Mouse (Mus musculus): Measurements from ENCODE around the gene Vps35l. TPM values are rescaled to one million over a fixed set of nuclear protein-coding genes. Genes with fewer than 3 reads are reported as not detected.

Gene Vps35l
- polyA plus RNA-seq, 1 experiment from 2014 or later: 97.5 TPM

DNA sequence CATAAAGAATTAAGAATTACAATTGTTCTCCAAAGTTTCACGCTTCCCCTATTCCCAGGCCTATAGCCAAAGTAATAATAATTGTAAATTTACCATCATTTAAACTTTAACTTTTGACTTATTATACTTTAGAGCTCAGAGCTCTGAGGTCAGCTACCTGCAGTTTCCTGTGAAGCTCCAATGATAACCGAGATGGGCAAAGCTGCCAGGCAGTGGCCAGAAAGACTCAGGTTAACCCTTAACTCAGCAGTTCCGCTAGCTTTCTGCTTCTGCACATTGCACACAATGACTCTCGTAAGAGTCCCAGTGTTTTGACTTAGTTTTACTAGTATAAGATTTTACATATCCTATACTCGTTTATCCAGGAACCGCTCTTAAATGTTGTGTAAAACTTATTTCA lies 46.1 kb downstream of the Vps35l start:
- Histone ChIP-seq H3K4me2 (replicated peaks) (no peak overlapping the region), H3K36me3 (peaks cover 59% of the 10 kb centered on the region), H3K9me3 (no peaks in the 10 kb centered on the region), H3K4me3 (replicated peaks) (no peak overlapping the region), H3K27me3 (no peaks in the 10 kb centered on the region), H3K27ac (no peak overlapping the region), H3K9ac (replicated peaks) (no peak overlapping the region), H3K4me1 (replicated peaks) (no peaks in the 10 kb centered on the region)
- 80% methylated on average over 6 of the region's 6 CpGs for WGBS
- ATAC-seq: no peak

DNA sequence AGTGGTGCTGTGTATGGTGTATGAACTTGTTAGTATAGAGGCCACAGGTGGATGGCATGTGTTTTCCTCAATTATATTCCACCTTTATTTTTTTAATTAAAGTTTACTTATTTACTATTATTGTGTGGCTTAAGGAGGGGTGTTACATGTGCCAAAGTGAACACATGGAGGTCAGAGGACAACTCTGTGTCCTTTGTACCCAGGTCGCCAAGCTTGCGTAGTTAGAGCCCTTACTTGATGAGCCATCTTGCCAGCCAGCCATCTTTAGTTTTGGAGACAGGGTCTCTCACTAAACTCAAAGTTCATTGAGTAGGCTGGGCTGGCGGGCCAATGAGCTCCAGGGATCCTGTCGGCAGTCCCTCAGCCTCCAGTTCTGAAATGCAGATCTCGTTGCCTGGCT lies 47.3 kb downstream of the Vps35l start:
- no peak overlapping the region for H3K4me3 ChIP-seq (replicated peaks)
- no peak overlapping the region for H3K27ac ChIP-seq
- H3K4me1 ChIP-seq (replicated peaks): no peaks in the 10 kb centered on the region
- no peak overlapping the region for H3K9ac ChIP-seq (replicated peaks)
- H3K36me3 ChIP-seq: peaks cover 62% of the 10 kb centered on the region
- 92% methylated on average over 5 of the region's 5 CpGs for WGBS
- ATAC-seq: no peak
- no peak overlapping the region for H3K4me2 ChIP-seq (replicated peaks)
- no peaks in the 10 kb centered on the region for H3K27me3 ChIP-seq
- H3K9me3 ChIP-seq: no peaks in the 10 kb centered on the region

DNA sequence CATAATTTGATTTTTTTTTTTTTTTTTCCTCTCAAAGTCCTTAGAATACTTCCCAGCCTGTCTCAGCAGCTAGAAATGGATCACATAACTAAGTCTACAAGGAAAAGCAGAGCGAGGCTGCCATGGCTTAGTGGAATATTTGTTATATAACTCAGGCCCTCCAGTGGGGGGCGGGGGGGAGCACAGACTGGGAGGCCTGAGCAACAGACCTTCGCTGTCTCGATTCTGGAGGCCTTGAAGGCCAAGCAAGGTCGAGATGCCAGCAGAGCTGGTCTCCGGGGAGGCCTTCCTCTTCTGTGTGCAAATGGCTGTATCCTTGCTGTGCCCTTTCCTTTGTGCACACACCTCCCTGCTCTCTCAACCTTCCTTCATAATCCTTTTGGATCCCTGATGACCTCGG lies 48.5 kb downstream of the Vps35l start:
- ATAC-seq: no peak
- no peak overlapping the region for H3K4me3 ChIP-seq (replicated peaks)
- H3K36me3 ChIP-seq: peaks cover 62% of the 10 kb centered on the region
- 52% methylated on average over 7 of the region's 7 CpGs for WGBS
- H3K9ac ChIP-seq (replicated peaks): no peak overlapping the region
- H3K4me2 ChIP-seq (replicated peaks): no peak overlapping the region
- H3K27me3 ChIP-seq: no peaks in the 10 kb centered on the region
- H3K27ac ChIP-seq: no peak overlapping the region
- H3K9me3 ChIP-seq: no peaks in the 10 kb centered on the region
- H3K4me1 ChIP-seq (replicated peaks): no peaks in the 10 kb centered on the region

DNA sequence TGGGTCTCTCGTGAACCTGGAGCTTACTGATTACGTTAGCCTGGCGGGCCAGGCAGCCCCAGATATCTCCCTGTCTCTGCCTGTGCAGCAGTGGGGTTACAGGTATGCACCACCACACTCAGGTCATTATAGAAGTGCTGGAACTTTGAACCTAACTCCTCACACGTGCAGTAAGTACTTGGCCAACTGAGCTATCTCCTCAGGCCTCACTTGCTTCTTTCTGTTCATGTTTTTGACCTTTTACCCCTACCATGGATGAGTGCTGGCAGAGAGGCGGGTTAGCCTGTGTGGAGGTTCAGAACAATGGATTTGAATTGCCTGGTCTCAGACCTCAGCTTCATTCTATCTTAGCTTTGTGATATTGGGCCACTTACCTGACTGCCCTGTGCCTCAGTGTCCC lies 50.3 kb downstream of the Vps35l start:
- H3K4me3 ChIP-seq (replicated peaks): no peak overlapping the region
- no peaks in the 10 kb centered on the region for H3K27me3 ChIP-seq
- WGBS: 84% methylated on average over 5 of the region's 5 CpGs
- H3K9me3 ChIP-seq: no peaks in the 10 kb centered on the region
- no peak overlapping the region for H3K9ac ChIP-seq (replicated peaks)
- H3K4me2 ChIP-seq (replicated peaks): no peak overlapping the region
- H3K36me3 ChIP-seq: peaks cover 62% of the 10 kb centered on the region
- 0 out of 2 replicates have a peak, but pooled peaks cover 5% of the 10 kb centered on the region for H3K4me1 ChIP-seq (replicated peaks)
- no peak overlapping the region for H3K27ac ChIP-seq
- ATAC-seq: no peak

DNA sequence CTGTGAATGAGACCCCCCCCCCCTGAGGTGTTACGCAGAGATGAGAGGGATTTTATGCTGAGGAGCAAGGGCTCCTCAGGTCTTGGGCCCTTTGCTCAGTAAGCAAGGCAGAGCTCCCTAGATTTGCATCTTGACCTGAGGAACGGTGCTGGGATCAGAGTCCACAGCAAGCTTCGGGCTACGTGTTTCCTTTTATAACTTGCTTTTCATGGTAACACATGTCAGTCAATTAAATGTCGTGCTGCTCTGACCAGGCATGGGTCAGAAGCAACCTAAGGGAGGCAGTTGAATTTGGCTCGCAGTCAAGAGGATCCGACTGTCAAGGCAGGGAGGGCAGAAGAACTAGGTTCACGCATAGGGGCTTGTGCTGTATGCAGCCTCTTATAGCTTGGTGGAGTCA lies 53.9 kb downstream of the Vps35l start:
- no peak overlapping the region for H3K27ac ChIP-seq
- H3K4me3 ChIP-seq (replicated peaks): no peak overlapping the region
- H3K27me3 ChIP-seq: no peaks in the 10 kb centered on the region
- no peak overlapping the region for H3K9ac ChIP-seq (replicated peaks)
- H3K9me3 ChIP-seq: no peaks in the 10 kb centered on the region
- no peak overlapping the region for H3K4me2 ChIP-seq (replicated peaks)
- WGBS: 86% methylated on average over 8 of the region's 8 CpGs
- peaks cover 82% of the 10 kb centered on the region for H3K36me3 ChIP-seq
- H3K4me1 ChIP-seq (replicated peaks): 0 out of 2 replicates have a peak, but pooled peaks cover 5% of the 10 kb centered on the region
- no peak for ATAC-seq

DNA sequence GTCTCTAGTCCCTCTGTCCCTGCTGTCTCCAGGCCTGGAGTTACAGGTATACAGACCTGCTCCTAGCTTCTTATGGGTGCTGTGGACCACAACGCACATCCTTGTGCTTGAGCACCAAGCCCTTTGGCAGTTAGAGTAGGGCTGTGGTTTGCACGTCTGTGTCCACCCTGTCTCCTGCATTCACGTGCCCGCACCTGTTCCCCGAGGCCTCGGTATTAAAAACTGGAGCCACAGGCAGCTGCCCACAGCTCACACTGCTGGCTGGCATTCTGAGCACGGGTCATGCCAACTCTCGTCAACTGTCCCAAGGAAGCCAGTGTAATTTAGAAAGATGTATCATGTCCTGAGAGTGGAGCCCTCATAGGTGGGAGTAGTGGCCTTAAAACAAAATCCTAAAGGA lies 55.8 kb downstream of the Vps35l start:
- peaks cover 85% of the 10 kb centered on the region for H3K36me3 ChIP-seq

DNA sequence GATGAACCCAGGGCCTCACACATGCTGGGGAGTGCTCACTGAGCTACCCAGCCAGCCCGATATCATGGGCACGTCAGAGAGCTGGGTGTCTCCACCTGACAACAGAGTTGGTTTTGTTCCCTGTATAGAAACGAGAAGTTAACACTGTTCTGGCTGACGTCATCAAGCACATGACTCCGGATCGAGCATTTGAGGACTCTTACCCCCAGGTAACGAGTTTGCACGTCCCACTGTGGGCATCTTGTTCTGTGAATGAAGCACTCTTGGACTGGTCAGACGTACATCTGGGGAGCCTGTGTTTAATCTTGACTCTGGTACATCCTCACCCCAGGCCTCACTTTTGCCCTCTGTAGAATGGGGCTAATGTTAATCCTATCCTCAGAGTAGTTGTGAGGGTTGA lies 56.8 kb downstream of the Vps35l start:
- Histone ChIP-seq H3K4me2 (replicated peaks) (no peak overlapping the region), H3K27ac (no peak overlapping the region), H3K27me3 (no peaks in the 10 kb centered on the region), H3K4me3 (replicated peaks) (no peak overlapping the region), H3K4me1 (replicated peaks) (0 out of 2 replicates have a peak, but pooled peaks cover 5% of the 10 kb centered on the region), H3K9ac (replicated peaks) (no peak overlapping the region), H3K9me3 (no peaks in the 10 kb centered on the region), H3K36me3 (peaks cover 83% of the 10 kb centered on the region)
- no peak for ATAC-seq
- WGBS: 90% methylated on average over 9 of the region's 9 CpGs

More for the DNA sequence above, 55.8 kb downstream of the Vps35l start:
- H3K4me1 ChIP-seq (replicated peaks): 0 out of 2 replicates have a peak, but pooled peaks cover 5% of the 10 kb centered on the region
- WGBS: 93% methylated on average over 8 of the region's 8 CpGs
- no peaks in the 10 kb centered on the region for H3K27me3 ChIP-seq
- no peak overlapping the region for H3K9ac ChIP-seq (replicated peaks)
- H3K4me3 ChIP-seq (replicated peaks): no peak overlapping the region
- H3K4me2 ChIP-seq (replicated peaks): no peak overlapping the region
- ATAC-seq: no peak
- no peaks in the 10 kb centered on the region for H3K9me3 ChIP-seq
- H3K27ac ChIP-seq: no peak overlapping the region

DNA sequence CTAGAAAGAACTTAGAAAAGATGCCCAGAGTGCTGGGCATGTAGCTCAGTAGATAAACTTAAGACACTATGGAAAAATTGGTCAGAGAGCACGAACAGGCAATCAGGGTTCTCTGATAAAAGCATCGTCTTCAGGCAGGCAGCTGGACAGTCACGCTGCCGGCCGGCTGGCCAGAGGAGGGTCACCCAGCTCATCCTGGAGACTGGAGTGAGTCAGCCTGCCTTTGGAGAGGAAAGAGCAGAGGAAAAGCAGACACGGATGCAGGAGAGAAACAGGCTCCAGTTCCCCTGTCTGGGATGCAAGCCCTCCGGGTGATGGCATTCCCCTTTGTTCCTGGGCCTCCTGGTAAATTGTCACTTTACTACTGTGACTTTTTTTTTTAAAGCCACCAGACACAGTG lies 57.6 kb downstream of the Vps35l start:
- no peak overlapping the region for H3K9ac ChIP-seq (replicated peaks)

DNA sequence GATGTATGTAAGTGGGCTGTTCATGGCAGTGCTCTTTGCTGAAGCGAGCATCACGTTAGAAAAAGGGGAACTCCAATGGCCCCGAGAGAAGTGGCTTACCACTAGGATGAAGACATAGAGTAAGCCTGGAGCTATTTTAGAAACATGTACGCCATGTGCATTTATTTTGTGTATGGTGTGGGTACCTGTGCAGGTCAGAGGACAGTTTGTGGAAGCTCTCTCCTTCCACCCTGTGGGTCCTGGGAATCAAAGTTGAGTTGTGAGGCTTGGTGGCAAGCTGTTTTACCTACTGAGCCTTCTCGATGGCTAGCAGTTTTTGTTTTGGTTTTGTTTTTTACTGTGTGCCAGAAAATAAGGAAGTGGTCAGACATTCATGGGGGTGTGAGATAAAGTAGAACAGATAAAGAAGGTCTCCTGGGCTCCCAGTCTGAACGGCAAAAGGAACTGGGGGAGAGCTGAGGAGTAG lies 58.1 kb downstream of the Vps35l start:
- H3K27ac ChIP-seq: no peak overlapping the region
- H3K36me3 ChIP-seq: peaks cover 84% of the 10 kb centered on the region
- WGBS: 93% methylated on average over 6 of the region's 6 CpGs
- no peak overlapping the region for H3K4me2 ChIP-seq (replicated peaks)
- H3K9me3 ChIP-seq: no peaks in the 10 kb centered on the region
- H3K27me3 ChIP-seq: no peaks in the 10 kb centered on the region
- H3K9ac ChIP-seq (replicated peaks): no peak overlapping the region
- ATAC-seq: no peak
- H3K4me3 ChIP-seq (replicated peaks): no peak overlapping the region
- 0 out of 2 replicates have a peak, but pooled peaks cover 5% of the 10 kb centered on the region for H3K4me1 ChIP-seq (replicated peaks)

More for the DNA sequence above, 57.6 kb downstream of the Vps35l start:
- Histone ChIP-seq H3K4me1 (replicated peaks) (0 out of 2 replicates have a peak, but pooled peaks cover 5% of the 10 kb centered on the region), H3K4me2 (replicated peaks) (no peak overlapping the region), H3K36me3 (peaks cover 84% of the 10 kb centered on the region), H3K27me3 (no peaks in the 10 kb centered on the region), H3K27ac (no peak overlapping the region), H3K4me3 (replicated peaks) (no peak overlapping the region), H3K9me3 (no peaks in the 10 kb centered on the region)
- ATAC-seq: no peak
- WGBS: 82% methylated on average over 7 of the region's 7 CpGs

DNA sequence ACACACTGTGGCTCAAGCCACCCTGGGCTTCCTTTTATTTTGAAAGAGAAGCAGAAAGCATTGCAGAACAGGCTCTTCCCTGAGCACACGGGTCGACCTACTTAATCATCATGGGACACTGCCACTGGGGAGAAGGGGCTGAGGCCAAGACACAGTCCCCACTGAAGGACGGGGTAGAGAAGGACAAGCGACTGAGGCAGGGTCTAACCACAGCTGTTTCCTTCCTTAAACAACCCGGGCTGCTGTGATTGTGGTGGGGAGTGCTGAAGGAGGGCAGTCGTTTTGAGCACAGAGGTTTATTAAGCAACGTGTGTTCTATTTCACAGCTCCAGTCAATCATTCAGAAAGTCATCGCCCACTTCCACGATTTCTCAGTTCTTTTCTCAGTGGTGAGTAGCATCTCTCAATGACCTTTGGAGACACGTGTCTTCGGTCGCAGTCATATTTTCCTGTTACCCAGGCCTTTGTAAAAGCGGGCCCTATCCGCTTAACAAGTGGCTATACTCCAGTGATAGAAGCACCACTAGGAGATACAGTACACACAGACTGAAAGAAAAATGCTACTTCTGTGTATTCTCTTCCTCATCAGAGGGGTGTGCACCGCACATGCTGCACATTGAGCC lies 60.2 kb downstream of the Vps35l start:
- ATAC-seq: no peak
- 95% methylated on average over 15 of the region's 15 CpGs for WGBS
- Histone ChIP-seq H3K4me3 (replicated peaks) (no peak overlapping the region), H3K36me3 (peaks cover 85% of the 10 kb centered on the region), H3K9me3 (no peaks in the 10 kb centered on the region), H3K27me3 (no peaks in the 10 kb centered on the region), H3K27ac (no peak overlapping the region), H3K4me1 (replicated peaks) (no peaks in the 10 kb centered on the region), H3K4me2 (replicated peaks) (no peak overlapping the region), H3K9ac (replicated peaks) (no peak overlapping the region)

DNA sequence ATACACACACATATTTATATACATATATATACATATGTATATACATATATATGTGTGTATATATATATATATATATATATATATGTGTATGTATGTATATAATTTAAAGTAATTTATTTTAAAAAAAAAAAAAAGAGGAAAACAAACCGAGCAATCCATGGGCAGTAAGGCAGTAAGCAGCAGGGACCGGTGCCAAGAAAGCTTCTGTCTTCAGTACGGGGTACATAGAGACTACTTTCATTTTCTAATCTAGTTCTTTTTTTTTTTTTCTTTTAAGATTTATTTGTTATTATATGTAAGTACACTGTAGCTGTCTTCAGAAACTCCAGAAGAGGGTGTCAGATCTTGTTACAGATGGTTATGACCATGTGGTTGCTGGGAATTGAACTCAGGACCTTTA lies 61.8 kb downstream of the Vps35l start:
- H3K9me3 ChIP-seq: no peaks in the 10 kb centered on the region
- peaks cover 79% of the 10 kb centered on the region for H3K36me3 ChIP-seq
- H3K9ac ChIP-seq (replicated peaks): no peak overlapping the region
- H3K4me2 ChIP-seq (replicated peaks): no peak overlapping the region
- ATAC-seq: no peak
- no peaks in the 10 kb centered on the region for H3K27me3 ChIP-seq
- peaks cover 4% of the 10 kb centered on the region for H3K4me1 ChIP-seq (replicated peaks)
- H3K4me3 ChIP-seq (replicated peaks): no peak overlapping the region
- no peak overlapping the region for H3K27ac ChIP-seq
- WGBS: 95% methylated on average over 3 of the region's 3 CpGs

DNA sequence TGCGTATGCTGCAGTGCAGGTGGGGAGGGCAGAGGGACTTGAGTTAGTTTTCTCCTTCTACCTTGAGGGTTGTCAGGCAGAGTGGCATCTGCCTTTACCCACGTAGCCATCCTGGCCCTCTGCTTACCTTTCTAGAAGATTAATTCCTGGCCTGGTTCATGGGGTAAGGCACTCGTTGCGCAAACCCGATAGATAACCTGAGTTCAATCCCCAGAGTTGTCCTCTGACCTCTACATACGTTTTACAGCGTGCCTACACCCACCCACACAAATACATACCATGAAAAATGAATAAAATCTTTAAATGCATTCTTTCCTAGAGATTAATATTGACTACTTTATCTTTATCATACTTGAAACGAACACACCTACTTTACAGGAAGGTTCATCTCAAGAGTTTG lies 63.4 kb downstream of the Vps35l start:
- 95% methylated on average over 8 of the region's 8 CpGs for WGBS
- Histone ChIP-seq H3K4me3 (replicated peaks) (no peak overlapping the region), H3K9ac (replicated peaks) (no peak overlapping the region), H3K27me3 (no peaks in the 10 kb centered on the region), H3K9me3 (no peaks in the 10 kb centered on the region), H3K4me2 (replicated peaks) (no peak overlapping the region), H3K4me1 (replicated peaks) (peaks cover 11% of the 10 kb centered on the region), H3K36me3 (peaks cover 68% of the 10 kb centered on the region), H3K27ac (no peak overlapping the region)
- no peak for ATAC-seq

Data from midbrain, embryonic 13.5 days (tissue).